Mouse (Mus musculus) heart, postnatal 36 days (tissue): Measurements from ENCODE around the gene Prpf40b. TPM values are rescaled to one million over a fixed set of nuclear protein-coding genes. Genes with fewer than 3 reads are reported as not detected.

Experiments used
- DNase-seq, 2 experiments: peaks; one replicate each; pipeline ENCODE4 v3.0.0; 2021 to 2022
- intact Hi-C: fragments of 180-260 bp; cut with DNase I; formaldehyde crosslinking; loops from one replicate; pipeline ENCODE4 v1.15.1; 2025
- total RNA-seq, 2 experiments: library from RNA; stranded (reverse); gene quantifications; 2 replicates each; pipeline ENCODE4 v1.2.3; 2021

Gene Prpf40b
- total RNA-seq, 2 experiments from 2014 or later = 20.4 to 24.3 TPM

- intact Hi-C loops = no loop called here
- DNase-seq = no peak
Measured at GRCm38 (mm10) chr15:99284527-99285188, 10.2 kb upstream of the Prpf40b start.

- no peak for DNase-seq
- intact Hi-C loops = no loop called here
Measured at GRCm38 (mm10) chr15:99285189-99285535, 9.7 kb upstream of the Prpf40b start.

GRCm38 (mm10) chr15:99290586-99290985 is 4.3 kb upstream of the Prpf40b start:
- DNase-seq = no peak
- intact Hi-C loops = no loop called here

GRCm38 (mm10) chr15:99294287-99294686 is 600 bp upstream of the Prpf40b start:
- no peak for DNase-seq
- intact Hi-C loops = no loop called here

GRCm38 (mm10) chr15:99295484-99295981 is 646 bp downstream of the Prpf40b start, which contains the start of gene Fam186b:
TSS of gene Fam186b (minus strand) at chr15:99295888.
- DNase-seq = peak; percentile 27 to 54
- intact Hi-C loops = no loop called here

GRCm38 (mm10) chr15:99296213-99296612 is 1.3 kb downstream of the Prpf40b start:
- intact Hi-C loops = no loop called here
- no peak for DNase-seq

GRCm38 (mm10) chr15:99307476-99307875 is 12.6 kb downstream of the Prpf40b start:
- no peak for DNase-seq
- intact Hi-C loops = no loop called here

GRCm38 (mm10) chr15:99309549-99309948 is 14.7 kb downstream of the Prpf40b start:
- no peak for DNase-seq
- intact Hi-C loops = no loop called here

GRCm38 (mm10) chr15:99310617-99311016 is 15.7 kb downstream of the Prpf40b start:
- no peak for DNase-seq
- intact Hi-C loops = no loop called here

- intact Hi-C loops = loop anchor here (5.0 kb wide), 1 partner anchor 157 kb away; the partner anchor contains the start of gene Bcdin3d
- peak in 1 of 2 experiments; percentile 28 for DNase-seq
Measured at GRCm38 (mm10) chr15:99314891-99315290, 20.0 kb downstream of the Prpf40b start.

- peak; percentile 81 to 82 for DNase-seq
- intact Hi-C loops = loop anchor here (1.0 to 5.0 kb wide), 4 partner anchors 10 to 156 kb away; partner anchors contain the start of genes Bcdin3d and Fmnl3
Measured at GRCm38 (mm10) chr15:99316314-99317266, 21.7 kb downstream of the Prpf40b start.

GRCm38 (mm10) chr15:99317267-99317651 is 22.4 kb downstream of the Prpf40b start:
- intact Hi-C loops = loop anchor here (1.0 to 5.0 kb wide), 4 partner anchors 9 to 155 kb away; partner anchors contain the start of genes Bcdin3d and Fmnl3
- DNase-seq = peak in 1 of 2 experiments; percentile 53

- no peak for DNase-seq
- intact Hi-C loops = loop anchor here (5.0 kb wide), 1 partner anchor 154 kb away; the partner anchor contains the start of gene Bcdin3d
Measured at GRCm38 (mm10) chr15:99318071-99318470, 23.2 kb downstream of the Prpf40b start.

- intact Hi-C loops = loop anchor here (5.0 kb wide), 1 partner anchor 153 kb away; the partner anchor contains the start of gene Bcdin3d
- no peak for DNase-seq
Measured at GRCm38 (mm10) chr15:99318861-99319410, 24.0 kb downstream of the Prpf40b start.

GRCm38 (mm10) chr15:99319411-99319871 is 24.6 kb downstream of the Prpf40b start:
- no peak for DNase-seq

GRCm38 (mm10) chr15:99320168-99320674 is 25.3 kb downstream of the Prpf40b start:
- intact Hi-C loops = loop anchor here (5.0 kb wide), 1 partner anchor 137 kb away; the partner anchor contains the start of gene Nckap5l
- no peak for DNase-seq

More at GRCm38 (mm10) chr15:99319411-99319871, 24.6 kb downstream of the Prpf40b start:
- intact Hi-C loops = loop anchor here (5.0 kb wide), 1 partner anchor 153 kb away; the partner anchor contains the start of gene Bcdin3d

- no peak for DNase-seq
- intact Hi-C loops = loop anchor here (5.0 kb wide), 1 partner anchor 136 kb away; the partner anchor contains the start of gene Nckap5l
Measured at GRCm38 (mm10) chr15:99320978-99321377, 26.1 kb downstream of the Prpf40b start.

GRCm38 (mm10) chr15:99324151-99324550 is 29.3 kb downstream of the Prpf40b start:
- intact Hi-C loops = loop anchor here (5.0 kb wide), 1 partner anchor 133 kb away; the partner anchor contains the start of gene Nckap5l
- no peak for DNase-seq

GRCm38 (mm10) chr15:99325598-99325997 is 30.7 kb downstream of the Prpf40b start:
- intact Hi-C loops = no loop called here
- DNase-seq = no peak

GRCm38 (mm10) chr15:99326407-99326806 is 31.5 kb downstream of the Prpf40b start:
- no peak for DNase-seq

More at GRCm38 (mm10) chr15:99326407-99326806, 31.5 kb downstream of the Prpf40b start:
- intact Hi-C loops = loop anchor here (1.0 to 2.0 kb wide), 2 partner anchors 9 to 44 kb away; partner anchors contain the start of gene Fmnl3
